Mouse (Mus musculus) cerebellum, adult 2 months (tissue): ENCODE measurements around the gene Srsf11. TPM values are rescaled to one million over a fixed set of nuclear protein-coding genes. Genes with fewer than 3 reads are reported as not detected.

Source experiments
- DNase-seq, 2 experiments: peaks; one replicate each; pipeline ENCODE4 v3.0.0; 2021
- H3K27ac ChIP-seq: fragments of 200-500 bp; 2 replicates; pipeline ENCODE4 v1.5.1; 2012; ENCODE audit warnings: low read length, control low read depth, inconsistent platforms; ENCODE audit not compliant: insufficient read depth
- H3K27me3 ChIP-seq: fragments of 200-500 bp; 2 replicates; pipeline ENCODE4 v1.6.1; 2012; ENCODE audit warnings: inconsistent platforms, mild to moderate bottlenecking, low read length, moderate library complexity; ENCODE audit not compliant: control insufficient read depth, insufficient read depth
- H3K4me1 ChIP-seq: fragments of 200-500 bp; 2 replicates; pipeline ENCODE4 v1.6.1; 2011; ENCODE audit warnings: low read length; ENCODE audit not compliant: control insufficient read depth, insufficient read depth
- H3K4me3 ChIP-seq: fragments of 200-500 bp; replicated peaks from 2 replicates; pipeline ENCODE3; 2011; ENCODE audit warnings: mild to moderate bottlenecking, low read depth, low read length, control low read depth; ENCODE audit not compliant: insufficient read depth
- CTCF ChIP-seq: fragments of 200-500 bp; IDR thresholded peaks from 2 replicates; pipeline ENCODE4 v1.5.1; 2011; ENCODE audit warnings: low read depth, mild to moderate bottlenecking, control low read depth, low read length, moderate library complexity, borderline replicate concordance; ENCODE audit not compliant: insufficient read depth
- POLR2A ChIP-seq: fragments of 200-500 bp; IDR thresholded peaks from 2 replicates; pipeline ENCODE4 v1.6.1; 2011; ENCODE audit warnings: low read length, control low read depth, borderline replicate concordance; ENCODE audit not compliant: insufficient read depth
- WGBS: fragments of 180-500 bp; shearing (Covaris S2); methylation state at CpG from one replicate; pipeline ENCODE4 v1.1.7; 2018; 5-methylcytosine and 5-hydroxymethylcytosine counted together
- polyA plus RNA-seq: library from polyadenylated mRNA; depleted of rRNA; stranded (reverse); fragments of >200 nt; gene quantifications from 2 replicates; pipeline ENCODE4 v1.2.3, GENCODE M21; 2012

Srsf11 gene
- polyA plus RNA-seq, 1 experiment, result 433 TPM

GRCm38 (mm10) chr3:158065256-158065655, 28.8 kb upstream of the Srsf11 start:
- H3K4me1 ChIP-seq, result no peaks in the 10 kb centered on the region
- no peak overlapping the region for H3K4me3 ChIP-seq
- H3K27me3 ChIP-seq, result no peaks in the 10 kb centered on the region
- H3K27ac ChIP-seq, result no peak overlapping the region
- DNase-seq, result no peak
- 96% methylated on average over 2 of the region's 2 CpGs for WGBS
- TF ChIP-seq CTCF (no peak), POLR2A (no peak)

GRCm38 (mm10) chr3:158061811-158062523, 25.5 kb upstream of the Srsf11 start:
- no peak for TF ChIP-seq CTCF
- Histone ChIP-seq H3K27ac (no peak overlapping the region), H3K4me1 (no peaks in the 10 kb centered on the region), H3K4me3 (no peak overlapping the region), H3K27me3 (no peaks in the 10 kb centered on the region)
- whole genome bisulfite sequencing, result 84% methylated on average over 5 of the region's 5 CpGs
- no peak for DNase-seq

GRCm38 (mm10) chr3:158060621-158061291, 24.3 kb upstream of the Srsf11 start:
- no peak for DNase-seq
- no peaks in the 10 kb centered on the region for H3K27me3 ChIP-seq
- H3K4me1 ChIP-seq, result no peaks in the 10 kb centered on the region
- TF ChIP-seq CTCF (no peak), POLR2A (no peak)
- no peak overlapping the region for H3K4me3 ChIP-seq
- no peak overlapping the region for H3K27ac ChIP-seq
- WGBS, result 79% methylated on average over 2 of the region's 2 CpGs

GRCm38 (mm10) chr3:158049508-158049907, 13.1 kb upstream of the Srsf11 start:
- Histone ChIP-seq H3K4me1 (no peaks in the 10 kb centered on the region), H3K27me3 (no peaks in the 10 kb centered on the region), H3K27ac (no peak overlapping the region), H3K4me3 (no peak overlapping the region)
- WGBS, result 85% methylated on average over 2 of the region's 2 CpGs
- TF ChIP-seq CTCF (no peak), POLR2A (no peak)
- DNase-seq, result no peak

- no peak for DNase-seq
- Histone ChIP-seq H3K4me1 (no peaks in the 10 kb centered on the region), H3K27ac (no peak overlapping the region), H3K4me3 (no peak overlapping the region), H3K27me3 (no peaks in the 10 kb centered on the region)
- TF ChIP-seq POLR2A, result no peak
- no peak for TF ChIP-seq CTCF
- 72% methylated on average over 2 of the region's 2 CpGs for WGBS
Measured at GRCm38 (mm10) chr3:158040755-158041154, 4.3 kb upstream of the Srsf11 start.

GRCm38 (mm10) chr3:158038106-158038505, 1.7 kb upstream of the Srsf11 start:
- Histone ChIP-seq H3K4me1 (no peaks in the 10 kb centered on the region), H3K27me3 (no peaks in the 10 kb centered on the region), H3K4me3 (no peak overlapping the region), H3K27ac (no peak overlapping the region)
- WGBS, result 85% methylated on average over 3 of the region's 3 CpGs
- no peak for DNase-seq
- TF ChIP-seq POLR2A (no peak), CTCF (no peak)

- Histone ChIP-seq H3K27me3 (no peaks in the 10 kb centered on the region), H3K4me1 (no peaks in the 10 kb centered on the region; the same call in 1 of the 2 replicates), H3K27ac (peak overlapping the region; percentile 87; the same call in 1 of the 2 replicates), H3K4me3 (peak overlapping the region; percentile 94)
- DNase-seq, result peak in 1 of 2 experiments; percentile 31
- WGBS, result 3% methylated on average over 11 of the region's 11 CpGs
- TF ChIP-seq POLR2A, result no peak
- no peak for TF ChIP-seq CTCF
Measured at GRCm38 (mm10) chr3:158035866-158036265, 573 bp downstream of the Srsf11 start.

- TF ChIP-seq POLR2A (no peak), CTCF (no peak)
- WGBS, result 3% methylated on average over 4 of the region's 4 CpGs
- no peak for DNase-seq
- H3K27me3 ChIP-seq, result no peaks in the 10 kb centered on the region
- H3K4me1 ChIP-seq, result peaks cover 2% of the 10 kb centered on the region; the same call in 1 of the 2 replicates
- no peak overlapping the region for H3K27ac ChIP-seq
- peak overlapping the region; percentile 93 for H3K4me3 ChIP-seq
Measured at GRCm38 (mm10) chr3:158032106-158032505, 4.3 kb downstream of the Srsf11 start.
